Mouse (Mus musculus) ES-E14 (cell line): ENCODE measurements around the gene Dpp3.

Experiments
- MAFK ChIP-seq: IDR thresholded peaks from 2 replicates; pipeline ENCODE4 v1.6.1; 2014; ENCODE audit warnings: mild to moderate bottlenecking, low read depth, low read length, inconsistent platforms; ENCODE audit not compliant: insufficient read depth
- ZC3H11A ChIP-seq: IDR thresholded peaks from 2 replicates; pipeline ENCODE4 v1.6.1; 2012; ENCODE audit warnings: low read depth, mild to moderate bottlenecking, inconsistent platforms, low read length, borderline replicate concordance
- ZNF384 ChIP-seq: IDR thresholded peaks from 2 replicates; pipeline ENCODE4 v1.6.1; 2012; ENCODE audit warnings: low read depth, low read length, inconsistent platforms

DNA sequence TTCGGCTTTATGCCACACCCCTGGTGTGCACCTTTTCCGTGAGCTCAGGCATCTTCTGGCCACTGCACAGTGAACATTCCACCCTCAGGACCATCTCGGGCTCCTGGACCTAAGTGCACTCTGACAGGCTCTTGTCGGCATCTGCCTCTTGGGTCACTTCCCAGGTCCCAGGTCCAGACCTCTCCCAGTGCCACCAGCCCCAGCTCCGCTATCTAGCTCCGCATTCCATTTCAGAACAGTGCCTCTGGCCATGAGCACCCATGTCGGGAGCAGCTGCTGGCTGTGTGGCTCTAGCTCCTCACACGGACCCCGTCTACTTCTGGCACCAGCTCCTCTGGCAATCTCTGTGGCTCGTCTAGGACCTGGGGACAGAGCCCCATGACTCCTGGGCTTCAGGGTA, 38.3 kb downstream of the Dpp3 start:
- TF ChIP-seq ZC3H11A (no peak), ZNF384 (no peak), MAFK (no peak)
